Mouse (Mus musculus) small intestine, adult 2 months (tissue): ENCODE results near the gene Sgk1.

ENCODE experiments used
- CTCF ChIP-seq: fragments of 200-500 bp; IDR thresholded peaks from 2 replicates; pipeline ENCODE4 v1.5.1; 2012; ENCODE audit warnings: low read depth, mild to moderate bottlenecking, control low read depth, inconsistent platforms, low read length, moderate library complexity, mixed read lengths; ENCODE audit not compliant: insufficient replicate concordance, insufficient read length; ENCODE audit errors: extremely low read depth
- POLR2A ChIP-seq: fragments of 200-500 bp; IDR thresholded peaks from 2 replicates; pipeline ENCODE4 v1.6.1; 2012; ENCODE audit warnings: low read depth, mild to moderate bottlenecking, control low read depth, inconsistent platforms, low read length, moderate library complexity

DNA sequence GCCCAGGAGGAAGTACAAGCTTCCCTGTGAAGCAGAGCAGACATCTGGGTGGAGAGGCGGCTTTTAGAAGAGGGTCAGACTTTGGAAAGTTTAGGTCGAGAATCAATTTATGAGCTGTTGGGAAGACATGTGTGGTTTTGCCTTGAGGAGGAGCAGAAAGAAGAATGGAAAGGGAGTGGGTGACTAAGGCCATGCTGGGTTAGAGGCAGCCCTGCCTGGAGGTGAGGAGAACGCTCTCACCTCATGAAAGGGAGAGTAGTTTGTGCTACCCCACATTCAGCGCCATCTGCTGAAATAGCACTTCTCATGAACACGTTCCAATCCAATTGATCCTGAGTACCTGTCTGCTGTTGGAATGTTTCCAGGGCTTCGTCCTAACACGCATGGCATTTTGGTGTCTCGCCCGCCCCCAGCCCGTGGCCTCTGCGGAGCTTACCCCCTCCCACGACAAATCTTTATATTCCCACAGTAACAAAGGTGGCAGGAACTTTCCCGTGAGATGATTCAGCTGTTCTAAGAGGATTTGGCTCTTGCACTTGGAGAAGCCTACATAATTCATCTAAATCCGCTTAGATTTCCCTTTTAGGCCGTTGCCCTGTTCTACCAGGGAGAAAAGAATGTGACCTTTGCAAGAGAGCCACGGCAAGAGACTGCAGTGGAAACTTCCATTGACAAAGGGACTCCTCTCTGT is 135.6 kb downstream of the Sgk1 start:
- no peak for TF ChIP-seq POLR2A
- TF ChIP-seq CTCF: no peak
